Mouse (Mus musculus) c-Kit-positive CD71-positive TER-119-negative erythroid progenitor cells, embryonic 14.5 days (primary cell): ENCODE results near the gene Ubp1.
"Not testable (repeated sequence)": the region's sequence is repeated elsewhere in the genome, so short reads cannot be mapped to it uniquely, and the experiment has no call there.

Source experiments
- DNase-seq: peaks from one replicate; pipeline ENCODE4 v3.0.0-alpha.2; 2013; ENCODE audit warnings: low read depth

The Ubp1 gene

DNA sequence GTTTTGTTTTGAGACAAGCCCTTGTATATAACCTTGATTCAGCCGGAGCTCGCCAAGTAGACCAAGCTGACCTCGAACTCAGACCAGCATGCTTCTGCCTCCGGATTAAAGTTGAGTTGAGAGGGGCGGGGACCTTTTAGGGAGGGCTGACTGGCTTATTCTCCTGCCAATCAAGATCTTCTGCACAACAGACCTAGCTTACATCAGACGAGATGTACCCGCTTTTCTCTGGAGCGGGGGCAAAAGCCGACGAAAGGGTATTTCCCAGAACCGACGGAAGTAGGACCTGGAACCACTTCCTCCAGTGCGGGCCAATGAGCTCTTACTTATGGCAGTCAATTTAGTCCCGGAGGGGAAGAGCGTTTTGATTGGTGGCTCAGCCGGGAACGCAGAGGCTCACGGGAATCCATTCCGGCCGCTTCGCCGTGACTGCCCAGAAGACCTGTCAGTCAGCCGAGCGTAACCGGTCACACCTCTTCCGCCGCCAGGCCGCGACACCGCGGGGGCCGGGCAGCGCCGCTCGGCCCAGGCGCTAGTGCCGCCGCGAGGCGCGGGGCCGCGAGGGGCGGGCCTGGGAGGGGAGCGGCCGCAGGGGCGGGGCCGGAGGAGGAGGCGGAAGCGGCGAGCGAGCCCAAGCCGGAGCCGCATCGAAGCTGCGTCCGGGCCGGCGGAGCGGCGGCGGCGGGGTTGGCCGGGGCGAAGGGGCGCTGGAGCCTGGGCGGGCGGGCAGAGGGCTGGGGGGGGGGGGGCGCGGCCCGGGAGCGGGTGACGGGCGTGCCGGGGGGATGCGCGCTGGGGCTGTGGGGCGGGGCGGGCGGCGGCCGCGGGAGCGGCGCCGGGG lies at the start of gene Ubp1:
TSS of gene Ubp1 (plus strand) at position 401 of the 841 bp plus-strand sequence.
- DNase-seq = peak; percentile 96

DNA sequence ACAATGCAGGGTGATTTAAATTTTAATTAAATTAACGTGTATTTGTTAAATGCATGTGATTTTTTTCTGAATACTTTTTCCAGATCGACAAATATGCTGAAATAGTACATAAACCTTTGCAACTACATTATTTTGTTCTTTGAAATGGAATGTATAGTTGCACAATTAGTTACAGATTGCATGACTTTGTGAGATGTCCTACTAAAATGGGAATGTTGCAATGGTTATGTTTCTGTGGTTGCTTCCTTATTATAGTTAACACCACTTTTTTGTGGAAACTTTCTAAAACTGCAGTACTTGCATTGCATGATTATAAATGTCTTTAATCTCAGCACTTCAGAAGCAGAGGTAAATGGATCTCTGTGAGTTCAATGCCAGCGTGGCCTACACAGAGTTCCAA lies 35.8 kb upstream of the Ubp1 start:
- no peak for DNase-seq

DNA sequence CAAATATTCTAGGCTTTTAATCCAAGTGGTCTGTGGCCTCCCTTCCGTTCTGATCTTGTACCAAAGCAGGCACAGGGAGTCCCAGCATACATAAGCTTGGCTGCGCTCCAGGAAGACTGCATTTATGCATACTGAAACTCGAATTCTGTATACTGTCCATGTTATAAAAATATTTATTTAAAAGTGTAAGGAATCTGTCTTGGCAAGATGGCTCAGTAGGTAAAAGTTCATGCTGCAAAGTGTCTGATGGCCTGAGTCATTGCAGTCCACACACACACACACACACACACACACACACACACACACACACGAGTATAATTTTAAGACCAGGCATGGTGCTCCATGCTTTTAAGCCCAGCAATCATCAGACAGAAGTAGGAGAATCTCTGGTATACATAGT lies 27.6 kb upstream of the Ubp1 start:
- DNase-seq = no peak

DNA sequence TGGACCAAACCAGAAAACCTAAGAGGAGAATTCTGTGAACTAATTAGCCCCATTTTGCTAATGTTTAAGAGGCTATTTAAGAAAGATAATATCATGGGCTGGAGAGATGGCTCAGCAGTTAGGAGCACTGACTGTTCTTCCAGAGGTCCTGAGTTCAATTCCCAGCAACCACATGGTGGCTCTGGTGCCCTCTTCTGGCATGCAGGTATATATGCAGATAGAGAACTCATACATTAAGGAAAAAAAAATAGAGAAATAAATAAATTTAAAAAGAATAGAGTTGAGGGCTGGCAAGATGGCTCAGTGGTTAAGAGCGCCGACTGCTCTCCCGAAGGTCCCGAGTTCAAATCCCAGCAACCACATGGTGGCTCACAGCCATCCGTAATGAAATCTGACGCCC lies 26.4 kb upstream of the Ubp1 start:
- not testable (repeated sequence) for DNase-seq

DNA sequence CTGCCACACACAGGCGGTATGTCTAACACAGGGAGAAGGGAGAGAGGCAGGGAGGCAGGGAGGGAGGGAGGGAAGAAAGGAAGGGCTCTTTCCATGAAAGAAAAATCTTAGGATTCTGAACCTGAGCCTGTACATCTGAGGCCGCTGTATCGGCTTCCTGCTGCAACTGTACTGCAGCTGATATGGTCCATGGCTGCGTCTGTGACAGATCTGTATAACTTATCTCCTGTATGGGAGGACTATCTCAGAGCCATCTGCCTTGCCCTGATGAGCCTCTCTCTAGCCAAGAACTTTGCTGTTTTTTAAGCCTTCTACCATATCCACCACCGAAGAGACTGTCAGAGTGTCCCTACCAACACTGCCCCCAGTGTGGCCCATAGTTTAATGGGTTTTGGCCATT lies 14.9 kb upstream of the Ubp1 start:
- no peak for DNase-seq

DNA sequence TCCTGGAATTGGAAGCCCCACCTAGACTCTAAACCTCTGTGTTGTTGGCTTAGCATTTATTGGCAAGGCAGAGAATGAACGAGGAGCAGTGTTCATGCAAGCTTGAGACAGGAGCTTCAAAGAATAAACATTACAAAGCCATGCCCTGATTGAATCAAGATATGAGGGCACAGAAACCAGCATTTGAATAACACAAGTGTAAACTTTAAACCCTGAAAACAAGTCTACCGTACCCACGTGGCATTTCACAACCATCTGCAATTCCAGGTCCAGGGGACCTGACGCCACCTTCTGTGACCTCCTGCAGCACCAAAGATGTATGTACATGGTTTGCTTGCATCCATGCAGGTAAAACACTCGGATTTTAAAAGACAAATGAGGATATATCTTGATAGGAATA lies 8.1 kb upstream of the Ubp1 start:
- no peak for DNase-seq

DNA sequence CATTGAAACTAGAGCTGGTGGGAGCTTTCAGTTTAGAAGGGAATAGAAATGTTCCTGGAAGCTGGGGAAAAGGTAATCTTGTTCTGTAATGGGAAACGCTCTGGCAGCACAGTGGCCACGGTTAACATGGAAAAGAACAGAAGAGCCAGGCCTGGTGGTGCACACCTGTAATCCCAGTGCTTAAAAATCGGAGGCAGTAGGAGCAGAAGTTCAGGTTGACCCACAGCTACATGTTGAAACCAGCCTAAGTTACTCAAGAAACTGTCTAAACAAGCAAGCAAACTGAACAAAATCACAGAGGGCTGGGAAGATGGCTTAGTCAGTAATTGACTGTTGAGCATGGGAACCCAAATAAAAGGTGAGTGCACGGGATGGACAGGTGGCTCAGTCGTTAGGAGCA lies 5.9 kb upstream of the Ubp1 start:
- DNase-seq = no peak

DNA sequence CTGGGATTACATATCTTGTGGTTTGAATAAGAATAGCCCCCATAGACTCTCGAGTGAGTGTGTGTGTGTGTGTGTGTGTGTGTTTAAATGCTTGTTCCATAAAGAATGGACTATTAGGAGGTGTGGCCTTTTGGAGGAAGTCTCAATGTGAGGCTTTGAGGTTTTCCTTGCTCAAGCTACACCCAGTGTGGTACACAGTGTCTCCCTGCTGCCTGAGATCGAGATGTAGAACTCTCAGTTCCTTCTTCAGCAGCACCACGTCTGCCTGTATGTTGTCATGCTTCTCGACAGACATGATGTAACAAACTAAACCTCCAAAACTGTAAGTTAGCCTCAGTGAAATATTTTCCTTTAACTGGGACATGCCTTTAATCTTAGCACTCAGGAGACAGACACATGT lies 2.1 kb upstream of the Ubp1 start:
- DNase-seq = no peak

DNA sequence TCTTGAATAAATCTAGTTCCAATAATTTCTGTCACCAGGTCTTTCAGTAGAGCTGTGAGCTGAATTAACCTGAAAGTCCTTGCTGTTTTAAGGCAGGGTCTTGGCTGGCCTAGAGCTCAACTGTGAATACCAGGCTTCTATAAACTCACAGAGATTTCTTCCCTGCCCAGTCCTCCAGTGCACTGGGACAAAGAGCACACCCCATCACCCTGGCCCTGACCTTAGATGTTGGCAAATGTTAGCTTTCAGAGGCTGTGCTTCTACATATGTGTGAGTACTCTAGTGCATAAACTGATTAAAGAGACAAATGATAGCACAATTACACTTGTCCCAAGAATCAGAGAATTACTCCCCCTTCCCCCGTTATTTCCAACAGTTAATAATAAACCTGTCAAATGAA lies 1.1 kb upstream of the Ubp1 start:
- DNase-seq = no peak

DNA sequence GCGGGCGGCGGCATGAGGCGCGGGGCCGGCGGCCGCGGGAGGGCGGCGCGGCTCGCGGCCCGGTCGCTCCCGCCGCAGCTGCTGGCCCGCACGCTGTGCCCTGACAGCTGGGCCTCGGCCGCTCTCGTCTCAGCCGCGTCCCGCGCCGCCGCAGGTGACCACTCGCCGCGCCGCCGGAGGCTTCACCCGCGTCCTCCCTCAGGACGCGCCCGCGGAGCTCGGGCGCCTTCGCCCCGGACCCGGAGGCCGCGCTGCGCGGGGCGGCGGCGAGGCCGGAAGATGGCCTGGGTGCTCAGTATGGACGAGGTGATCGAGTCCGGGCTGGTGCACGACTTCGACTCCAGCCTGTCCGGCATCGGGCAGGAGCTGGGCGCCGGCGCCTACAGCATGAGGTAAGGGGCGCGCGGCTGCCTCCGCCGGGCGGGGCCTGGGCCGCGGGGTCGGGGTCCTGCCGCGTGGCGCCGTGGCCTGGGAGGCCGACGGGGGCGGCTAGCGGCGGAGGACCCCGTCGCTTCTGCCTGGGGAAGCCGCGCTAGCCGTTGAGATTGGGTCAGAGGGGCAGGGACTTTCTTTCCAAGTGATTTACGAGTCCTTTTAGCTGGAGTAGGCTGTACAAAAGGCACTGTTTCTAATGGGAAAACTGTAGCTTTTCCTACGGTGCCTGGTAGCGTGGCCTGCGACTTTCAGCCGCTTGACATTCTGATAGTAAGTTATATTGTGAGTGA lies 803 bp downstream of the Ubp1 start:
- no peak for DNase-seq

DNA sequence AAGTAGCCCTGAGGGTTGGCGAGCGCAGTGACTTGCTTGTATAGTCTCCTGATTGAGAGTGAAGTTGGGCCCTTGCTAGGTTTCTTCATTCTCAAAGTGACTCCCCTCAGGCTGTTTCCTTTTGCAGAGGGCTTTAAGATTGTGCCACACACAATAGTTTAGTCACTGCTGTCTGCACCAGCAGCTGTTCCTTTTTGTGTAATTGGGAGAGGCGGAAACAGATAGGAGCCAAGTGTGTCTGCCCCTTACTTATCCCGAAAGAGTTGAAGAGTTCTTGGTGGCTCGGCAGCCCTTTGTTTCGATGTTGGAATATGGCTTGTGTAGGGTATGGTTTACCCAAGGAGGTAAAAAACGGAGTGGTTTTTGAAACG lies 1.4 kb downstream of the Ubp1 start:
- peak; percentile 44 for DNase-seq

DNA sequence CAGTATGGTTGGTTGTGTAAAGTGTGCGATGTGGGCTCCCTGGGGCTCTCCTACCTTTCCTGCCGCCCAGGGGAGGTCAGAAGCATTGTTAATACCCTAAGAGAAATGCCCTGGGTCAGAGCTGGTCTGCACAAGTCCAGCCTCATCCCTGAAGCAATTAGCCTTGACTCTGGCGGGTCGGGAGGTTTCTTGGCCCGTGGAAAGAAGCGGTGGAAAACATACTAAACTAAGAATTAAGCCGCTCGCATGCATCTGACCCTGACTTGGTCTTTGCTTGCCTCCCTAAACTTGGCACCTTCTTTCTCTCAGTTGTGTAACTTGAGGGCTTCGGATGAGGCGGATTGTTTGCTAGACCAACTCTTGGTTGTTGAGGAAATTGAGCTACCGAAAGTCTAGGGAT lies 1.8 kb downstream of the Ubp1 start:
- DNase-seq = no peak

DNA sequence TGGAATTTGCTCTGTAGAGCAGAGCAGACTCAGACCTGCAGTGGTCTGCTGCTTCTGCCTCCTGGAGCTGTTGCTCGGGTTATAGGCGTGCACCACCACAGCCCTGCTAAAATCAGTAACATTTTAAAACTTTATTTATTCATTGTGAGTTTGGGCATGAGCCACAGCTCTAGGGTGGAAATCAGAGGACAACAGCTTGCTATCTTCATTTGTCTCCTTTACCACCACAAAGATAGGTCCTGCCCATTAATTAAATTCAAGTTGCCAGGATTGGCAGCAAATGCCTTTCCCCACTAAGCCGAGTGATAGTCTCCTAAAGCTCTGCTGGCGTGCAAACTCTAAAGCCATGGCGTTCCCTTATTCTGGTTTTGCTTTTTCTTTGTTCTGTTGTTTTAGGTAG lies 4.9 kb downstream of the Ubp1 start:
- peak; percentile 34 for DNase-seq

DNA sequence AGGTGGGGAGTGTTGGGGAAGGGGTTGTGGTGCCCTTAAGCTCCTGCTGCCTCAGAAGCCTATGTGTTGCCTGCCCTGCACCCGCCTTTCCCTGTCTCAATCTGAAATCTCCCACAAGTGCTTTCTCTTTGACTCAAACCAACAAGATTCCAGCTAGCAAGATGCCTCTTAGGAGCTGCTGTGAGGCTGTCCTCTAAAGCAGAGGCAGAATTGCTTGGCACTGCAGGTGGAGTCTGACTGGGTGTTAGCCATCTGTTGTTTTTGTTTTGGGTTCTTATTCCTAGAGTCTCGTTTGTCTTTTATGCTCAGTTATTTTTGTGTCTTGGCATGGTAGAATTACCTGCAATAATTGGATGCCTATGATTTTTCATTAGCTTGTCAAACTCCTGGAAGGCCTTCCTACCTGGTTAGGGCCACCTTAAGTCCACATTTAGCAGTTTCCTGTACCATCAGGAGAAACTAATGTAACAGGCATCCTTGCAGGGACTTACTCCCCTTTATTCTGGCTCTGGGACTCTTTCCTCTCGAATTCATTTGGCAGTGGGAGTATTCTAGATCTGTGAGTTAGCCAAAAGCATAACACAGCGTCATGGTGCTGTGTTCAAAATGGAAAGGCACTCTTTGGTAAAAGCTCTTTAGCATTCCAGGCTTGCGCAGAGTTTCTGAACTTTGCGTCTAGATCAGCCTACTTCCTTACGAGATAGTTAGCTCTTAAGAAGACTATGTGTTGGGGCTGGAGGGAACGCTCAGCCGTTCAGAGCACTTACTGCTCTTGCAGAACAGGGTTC lies 8.5 kb downstream of the Ubp1 start:
- no peak for DNase-seq

DNA sequence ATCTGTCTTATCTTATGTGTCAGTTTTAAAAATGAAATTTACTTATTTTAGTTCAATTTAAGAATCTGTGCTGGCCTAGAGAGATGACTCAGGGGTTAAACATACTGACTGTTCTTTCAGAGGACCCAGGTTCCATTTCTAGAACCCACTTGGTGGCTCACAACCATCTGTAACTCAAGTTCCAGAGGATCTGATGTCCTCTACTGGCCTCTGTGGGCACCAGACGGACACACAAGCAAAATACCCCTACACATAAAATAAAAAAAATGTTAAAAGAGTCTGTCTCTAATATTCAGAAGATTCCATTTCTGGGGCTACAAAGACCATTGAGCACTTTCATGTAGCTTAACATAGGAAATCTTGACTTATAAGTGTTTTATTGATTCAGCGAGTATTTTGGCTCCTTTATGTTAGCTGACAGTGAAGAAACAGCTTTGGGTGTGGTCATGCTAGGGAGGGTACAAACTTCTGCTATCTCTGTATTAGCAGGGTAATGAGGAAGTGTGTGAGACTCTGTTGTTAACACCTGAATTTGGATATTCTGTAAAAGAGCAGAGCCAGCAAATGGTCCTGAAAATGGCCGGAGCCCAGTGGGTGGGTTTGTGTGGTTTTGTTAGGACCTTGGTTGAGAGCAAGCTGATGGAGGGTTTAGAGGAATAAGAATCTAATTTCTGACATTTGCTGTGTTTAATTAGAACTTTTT lies 10.5 kb downstream of the Ubp1 start:
- DNase-seq = peak; percentile 61

DNA sequence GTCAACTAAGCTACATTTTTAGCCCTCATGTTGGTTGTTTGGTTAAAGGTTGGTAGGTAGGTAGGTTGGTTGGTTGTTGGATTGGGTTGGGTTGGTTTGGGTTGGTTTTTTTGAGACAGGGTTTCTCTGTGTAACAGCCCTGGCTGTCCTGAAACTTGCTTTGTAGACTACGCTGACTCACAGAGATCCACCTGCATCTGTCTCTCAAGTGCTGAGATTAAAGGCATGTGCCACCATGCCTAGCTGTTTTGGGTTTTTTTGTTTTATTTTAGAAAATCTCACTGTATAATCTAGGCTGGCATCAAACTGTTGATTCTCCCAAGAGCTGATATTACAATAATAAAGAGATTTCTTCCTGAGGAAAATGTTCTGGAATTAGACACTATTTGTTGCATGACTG lies 12.6 kb downstream of the Ubp1 start:
- no peak for DNase-seq

DNA sequence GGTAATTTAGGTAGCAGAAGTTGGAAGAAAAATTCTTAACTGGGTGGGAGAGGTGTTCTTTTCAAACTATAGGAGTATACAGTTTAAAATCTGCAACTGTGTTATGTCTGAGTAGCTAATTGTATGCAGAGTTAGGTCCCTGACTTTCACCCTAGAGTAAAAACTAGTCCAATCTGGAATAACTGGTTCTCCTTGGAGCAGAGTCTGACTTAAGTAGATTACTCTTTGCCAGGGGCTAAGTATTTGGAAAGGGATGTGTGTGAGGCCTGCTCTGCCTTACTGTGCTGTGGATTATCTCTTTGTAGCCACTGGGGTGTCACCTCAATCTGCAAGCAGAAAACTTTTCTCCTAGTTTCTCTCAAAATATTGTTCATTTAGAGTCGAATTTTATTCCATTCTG lies 16.5 kb downstream of the Ubp1 start:
- no peak for DNase-seq

DNA sequence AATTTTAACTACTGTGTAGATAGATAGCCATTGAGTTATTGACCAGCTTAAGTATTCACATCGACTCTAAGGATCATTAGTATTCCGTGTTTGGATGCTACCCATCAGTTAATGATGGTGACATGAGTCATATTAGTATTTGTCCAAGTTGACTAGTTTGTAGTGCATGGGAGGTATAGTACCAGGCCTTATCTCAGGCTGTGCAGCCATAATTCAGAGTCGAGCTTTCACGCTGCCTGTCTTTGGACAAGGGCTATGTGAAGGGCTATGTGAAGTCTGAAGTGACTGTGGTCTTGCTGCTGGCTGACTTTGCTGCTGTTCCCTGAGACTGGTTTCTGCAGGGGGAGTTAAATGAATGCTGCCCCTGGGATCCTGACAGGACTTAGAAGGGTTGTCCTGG lies 27.0 kb downstream of the Ubp1 start:
- no peak for DNase-seq

DNA sequence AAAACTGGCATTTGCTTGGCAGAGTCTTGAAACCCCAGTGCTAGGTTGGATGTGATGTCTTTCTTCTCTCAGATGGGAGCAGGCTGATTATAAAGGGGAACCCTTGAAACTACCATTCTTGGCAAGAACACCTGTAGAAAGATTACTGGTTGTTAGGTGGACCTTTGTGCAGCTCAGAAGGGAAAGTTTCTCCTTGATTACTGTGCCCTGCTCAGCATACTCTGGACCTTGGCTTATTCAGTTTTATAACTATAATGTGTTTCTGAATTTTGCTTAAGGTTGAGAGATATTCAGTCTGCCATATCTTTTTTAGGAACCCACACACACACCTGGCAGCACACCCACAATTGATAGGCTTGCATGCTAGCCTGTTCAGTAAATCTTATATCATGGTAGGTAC lies 33.0 kb downstream of the Ubp1 start:
- DNase-seq = no peak

DNA sequence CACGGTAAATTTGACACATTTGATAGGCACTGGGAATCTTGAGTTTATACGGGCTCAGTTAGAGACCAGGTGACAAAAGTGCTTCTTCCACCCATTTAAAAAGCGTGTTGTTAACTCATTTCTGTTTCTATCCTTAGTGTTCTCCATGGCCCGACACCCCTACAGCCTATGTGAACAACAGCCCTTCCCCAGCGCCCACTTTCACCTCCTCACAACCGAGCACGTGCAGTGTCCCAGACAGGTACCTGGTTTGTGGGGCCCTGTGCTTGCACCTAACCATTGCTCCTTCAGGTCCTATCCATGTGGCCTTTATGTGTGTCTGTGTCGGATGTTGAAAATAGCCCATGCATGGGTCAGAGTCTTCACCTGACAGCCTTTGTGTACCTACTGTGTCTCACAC lies 33.7 kb downstream of the Ubp1 start:
- no peak for DNase-seq

DNA sequence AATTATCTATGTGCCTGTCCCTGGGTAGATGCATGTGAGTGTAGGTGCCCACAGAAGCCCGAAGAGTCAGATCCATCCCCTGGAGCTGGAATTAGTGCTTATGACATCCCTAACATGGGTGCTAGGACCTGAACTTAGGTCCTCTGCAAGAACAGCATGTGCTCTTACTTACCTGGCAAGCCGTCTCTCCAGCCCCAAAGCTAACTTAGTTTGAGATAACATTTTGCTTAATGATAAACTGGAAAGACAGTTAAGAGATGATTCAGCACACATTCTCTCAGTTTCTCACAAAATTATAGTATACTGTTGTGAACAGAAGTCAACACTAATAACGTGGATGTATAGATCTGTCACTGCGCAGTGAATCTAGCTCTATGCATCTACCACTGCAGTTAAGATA lies 36.1 kb downstream of the Ubp1 start:
- no peak for DNase-seq

DNA sequence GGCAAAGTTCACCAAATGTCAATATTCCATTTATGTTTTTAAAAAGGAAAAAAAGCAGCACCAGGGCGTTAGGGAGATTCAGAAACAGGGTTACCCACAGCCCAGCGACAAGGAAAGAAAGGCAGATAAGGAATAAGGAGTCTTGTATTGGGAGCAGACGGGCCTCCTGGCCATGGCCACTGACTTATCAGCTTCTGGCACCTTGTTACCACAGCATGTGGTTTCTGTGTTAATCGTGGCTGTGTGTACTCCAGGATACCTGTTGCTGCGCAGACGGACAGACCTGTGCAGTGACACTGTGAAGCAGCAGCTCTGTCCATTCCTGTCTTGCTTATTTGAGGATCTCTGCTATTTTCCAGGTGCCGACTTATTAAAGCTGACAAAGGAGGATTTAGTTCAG lies 38.2 kb downstream of the Ubp1 start:
- peak; percentile 93 for DNase-seq
